Mouse (Mus musculus) E14TG2a.4 (cell line): ENCODE results near the gene Pde2a.

Experiments used
- CTCF ChIP-seq: conservative IDR thresholded peaks from 2 replicates; pipeline ENCODE4 v1.5.1; 2014; ENCODE audit warnings: low read length
- NANOG ChIP-seq: IDR thresholded peaks from 2 replicates; pipeline ENCODE4 v1.6.1; 2014; ENCODE audit warnings: borderline replicate concordance, low read length, mixed read lengths

DNA sequence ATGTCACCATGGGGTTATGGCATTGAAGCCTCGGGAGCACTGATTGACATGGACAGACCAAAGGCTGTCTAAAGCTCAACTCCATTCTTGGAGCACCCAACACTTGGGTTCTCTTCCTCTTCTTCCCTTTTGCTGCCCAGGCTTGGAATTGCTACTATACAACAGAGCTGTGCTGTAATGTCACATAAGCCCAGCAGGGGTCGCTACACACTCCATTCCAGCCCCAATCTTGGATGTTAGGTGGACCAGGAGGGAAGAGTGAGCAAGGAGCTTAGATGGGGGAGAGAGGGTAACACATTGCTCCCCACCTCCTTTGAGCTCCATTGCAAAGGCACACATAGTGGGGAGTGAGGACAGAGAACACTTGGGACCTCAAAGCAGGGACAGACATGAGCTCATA, 6.2 kb downstream of the Pde2a start:
- peak; percentile 99 for TF ChIP-seq CTCF
- TF ChIP-seq NANOG: no peak
